Mouse (Mus musculus) liver, embryonic 13.5 days (tissue): Measurements from ENCODE around the gene Nrg3. TPM values are rescaled to one million over a fixed set of nuclear protein-coding genes. Genes with fewer than 3 reads are reported as not detected.

Source experiments
- ATAC-seq: fragments of 200-750 bp; cut with Nextera tagmentation; 2 replicates; pipeline ENCODE4 v1.8.0; 2017; ENCODE audit warnings: low read depth, mild to moderate bottlenecking, moderate number of reproducible peaks, moderate library complexity
- DNase-seq: peaks from one replicate; pipeline ENCODE4 v3.0.0; 2022
- H3K27ac ChIP-seq: fragments of 300-500 bp; sonication (generic); 2 replicates; pipeline ENCODE4 v1.5.1; 2015; ENCODE audit warnings: moderate library complexity, mild to moderate bottlenecking, inconsistent platforms
- H3K27me3 ChIP-seq: fragments of 300-500 bp; sonication (generic); 2 replicates; pipeline ENCODE4 v1.6.1; 2015; ENCODE audit warnings: mild to moderate bottlenecking, inconsistent platforms
- H3K36me3 ChIP-seq: fragments of 300-500 bp; sonication (generic); 2 replicates; pipeline ENCODE4 v1.6.1; 2015; ENCODE audit warnings: mild to moderate bottlenecking, inconsistent platforms
- H3K4me1 ChIP-seq: fragments of 300-500 bp; sonication (generic); replicated peaks from 2 replicates; pipeline ENCODE4 v1.6.1; 2015; ENCODE audit warnings: inconsistent platforms
- H3K4me2 ChIP-seq: fragments of 300-500 bp; sonication (generic); 2 replicates; pipeline ENCODE4 v1.6.1; 2015; ENCODE audit warnings: inconsistent platforms, mild to moderate bottlenecking, moderate library complexity
- H3K4me3 ChIP-seq: fragments of 300-500 bp; sonication (generic); replicated peaks from 2 replicates; pipeline ENCODE4 v1.5.1; 2015; ENCODE audit warnings: mild to moderate bottlenecking, inconsistent platforms
- H3K9ac ChIP-seq: fragments of 300-500 bp; sonication (generic); 2 replicates; pipeline ENCODE4 v1.6.1; 2015; ENCODE audit warnings: mild to moderate bottlenecking, inconsistent platforms
- H3K9me3 ChIP-seq: fragments of 300-500 bp; sonication (generic); replicated peaks from 2 replicates; pipeline ENCODE4 v1.6.1; 2016; ENCODE audit warnings: inconsistent platforms
- WGBS: fragments of 180-500 bp; shearing (Covaris S2); methylation state at CpG from one replicate; pipeline ENCODE4 v1.1.7; 2015; ENCODE audit not compliant: insufficient replicate concordance; 5-methylcytosine and 5-hydroxymethylcytosine counted together
- polyA plus RNA-seq: library from polyadenylated mRNA; unstranded; fragments of >200 nt; fragmentation: Nextera tagmentation; extraction: Ambion mirVana; gene quantifications from 2 replicates; pipeline ENCODE4 v1.2.1, GENCODE M21; 2015

Gene Nrg3
- polyA plus RNA-seq: not detected in 2 replicates

DNA sequence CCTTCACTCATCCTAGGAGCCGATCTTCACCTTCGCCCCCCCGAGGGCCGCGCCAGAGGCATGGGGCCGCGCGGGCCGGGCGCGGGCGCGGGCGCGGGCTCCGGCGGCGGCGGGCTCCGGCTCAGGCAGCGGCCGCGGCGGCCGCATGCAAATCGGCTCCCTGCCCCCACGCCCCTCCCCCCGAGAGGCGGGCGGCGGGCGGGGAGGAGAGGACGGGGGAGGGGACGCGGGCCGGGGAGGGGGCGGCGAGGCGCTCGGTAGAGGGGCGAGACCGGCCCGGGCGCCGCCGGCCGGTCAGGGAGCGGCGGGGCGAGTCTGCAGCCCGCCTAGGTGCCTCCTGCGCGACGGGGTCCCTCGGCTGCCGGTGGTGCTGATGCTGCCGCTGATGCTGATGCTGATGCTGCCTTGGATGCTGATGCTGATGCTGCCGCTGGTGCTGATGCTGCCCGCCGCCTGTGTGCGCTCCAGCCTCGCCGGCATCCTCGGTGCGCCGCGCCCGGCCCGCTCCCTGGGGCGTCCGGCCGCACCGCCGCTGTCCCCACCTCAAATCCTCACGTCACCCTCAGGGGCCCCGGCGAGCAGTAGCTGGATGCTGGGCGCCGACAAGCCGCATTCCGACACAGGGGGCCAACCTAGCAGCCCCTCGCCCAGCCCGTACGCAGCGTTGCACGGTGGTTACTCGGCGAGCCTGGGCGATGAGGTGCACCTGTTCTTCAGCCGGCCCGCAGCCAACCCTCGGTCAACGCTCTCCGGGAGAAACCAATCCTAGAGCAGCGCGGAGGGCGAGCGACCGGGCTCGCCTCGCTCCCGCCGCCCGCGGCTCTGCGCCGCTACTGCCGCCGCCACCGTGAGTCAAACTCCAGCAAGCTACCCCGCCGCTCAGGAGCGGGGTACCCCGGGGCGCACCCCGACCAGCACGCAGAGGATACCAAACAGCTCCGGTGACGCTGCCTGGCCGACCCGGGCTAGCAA is at the start of gene Nrg3:
Nrg3 (minus strand) TSS at position 299 of the 972 bp plus-strand sequence.
- 2% methylated on average over 74 of the region's 121 CpGs for WGBS
- H3K27me3 ChIP-seq: peaks cover 64% of the 10 kb centered on the region

DNA sequence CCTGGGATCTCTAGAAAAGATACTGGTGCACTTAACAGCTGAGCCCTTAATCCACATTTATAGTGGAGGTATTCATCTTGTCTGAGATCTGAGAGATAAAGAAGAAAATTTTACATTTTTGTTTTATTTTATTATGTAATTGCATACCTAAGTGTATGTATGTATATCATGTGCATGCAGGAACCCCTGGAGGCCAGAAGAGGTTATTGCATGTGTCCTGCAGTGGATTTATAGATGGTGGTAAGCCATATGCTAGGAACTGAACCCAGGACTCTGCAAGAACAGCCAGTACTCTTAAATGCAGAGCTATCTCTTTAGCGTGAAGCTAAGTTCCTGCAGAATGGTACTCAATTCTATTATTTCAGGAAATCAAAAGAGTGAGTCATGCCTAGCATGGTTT is 36.1 kb upstream of the Nrg3 start:
- Histone ChIP-seq H3K27ac (no peak overlapping the region), H3K4me1 (no peaks in the 10 kb centered on the region), H3K4me2 (no peak overlapping the region), H3K9me3 (no peaks in the 10 kb centered on the region), H3K4me3 (no peak overlapping the region), H3K27me3 (no peaks in the 10 kb centered on the region), H3K36me3 (no peaks in the 10 kb centered on the region), H3K9ac (no peak overlapping the region)
- no peak for DNase-seq
- WGBS: 65% methylated on average over 1 of the region's 1 CpGs
- no peak for ATAC-seq

More for the DNA sequence above, at the start of gene Nrg3:
- DNase-seq (no peak), ATAC-seq (no peak)
- no peaks in the 10 kb centered on the region for H3K9me3 ChIP-seq
- H3K9ac ChIP-seq: no peak within 1 kb of the TSS
- no peaks in the 10 kb centered on the region for H3K4me1 ChIP-seq
- peak within 1 kb of the TSS; percentile 35 for H3K4me3 ChIP-seq
- H3K4me2 ChIP-seq: peak within 1 kb of the TSS; percentile 53
- no peak within 1 kb of the TSS for H3K27ac ChIP-seq
- H3K36me3 ChIP-seq: no peaks in the 10 kb centered on the region

- no peak for ATAC-seq
- Histone ChIP-seq H3K4me2 (no peak overlapping the region), H3K27ac (no peak overlapping the region), H3K27me3 (peaks cover 64% of the 10 kb centered on the region), H3K4me1 (no peaks in the 10 kb centered on the region), H3K9me3 (no peaks in the 10 kb centered on the region), H3K9ac (no peak overlapping the region), H3K4me3 (0 out of 2 replicates have a peak overlapping the region, but pooled peaks have one; percentile 35), H3K36me3 (no peaks in the 10 kb centered on the region)
- WGBS: 5% methylated on average over 27 of the region's 27 CpGs
- DNase-seq: no peak
Observed at GRCm38 (mm10) chr14:39473771-39474211, 903 bp upstream of the Nrg3 start.

DNA sequence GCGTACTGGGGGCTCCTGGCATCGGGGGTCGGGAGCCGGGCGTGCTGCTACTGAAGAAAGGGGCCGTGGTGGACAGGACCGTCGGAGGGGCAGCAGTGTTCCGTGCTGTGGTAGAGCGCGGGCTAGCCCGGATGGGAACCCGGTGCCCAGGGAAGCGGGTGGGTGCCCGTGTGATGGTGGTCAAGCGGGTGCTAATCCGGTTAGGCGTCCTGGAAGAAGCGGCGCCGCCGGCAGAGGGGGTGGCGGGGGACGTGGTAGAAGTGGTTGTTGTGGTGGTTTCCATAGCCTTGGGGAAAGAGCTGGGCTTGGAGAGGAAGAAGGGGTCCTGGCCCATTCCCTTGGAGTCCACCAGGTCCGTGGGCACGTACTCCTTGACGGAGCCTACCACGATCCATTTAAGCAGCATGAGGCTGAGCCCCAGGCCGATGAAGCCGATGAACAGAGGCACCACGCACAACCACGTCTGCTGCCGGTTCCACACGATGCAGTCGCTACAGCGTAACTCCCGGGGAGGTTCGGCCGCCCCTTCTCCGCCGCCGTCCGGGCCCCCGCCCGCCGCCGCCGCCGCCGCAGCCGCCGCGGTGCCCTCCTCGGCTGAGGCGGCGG is 639 bp downstream of the Nrg3 start:
- no peak for DNase-seq
- WGBS: 6% methylated on average over 40 of the region's 56 CpGs
- H3K36me3 ChIP-seq: no peaks in the 10 kb centered on the region
- H3K9me3 ChIP-seq: no peaks in the 10 kb centered on the region
- H3K4me3 ChIP-seq: peak overlapping the region; percentile 35
- H3K4me2 ChIP-seq: peak overlapping the region; percentile 53
- H3K27me3 ChIP-seq: peaks cover 64% of the 10 kb centered on the region
- no peak overlapping the region for H3K27ac ChIP-seq
- H3K4me1 ChIP-seq: no peaks in the 10 kb centered on the region
- H3K9ac ChIP-seq: no peak overlapping the region
- no peak for ATAC-seq

DNA sequence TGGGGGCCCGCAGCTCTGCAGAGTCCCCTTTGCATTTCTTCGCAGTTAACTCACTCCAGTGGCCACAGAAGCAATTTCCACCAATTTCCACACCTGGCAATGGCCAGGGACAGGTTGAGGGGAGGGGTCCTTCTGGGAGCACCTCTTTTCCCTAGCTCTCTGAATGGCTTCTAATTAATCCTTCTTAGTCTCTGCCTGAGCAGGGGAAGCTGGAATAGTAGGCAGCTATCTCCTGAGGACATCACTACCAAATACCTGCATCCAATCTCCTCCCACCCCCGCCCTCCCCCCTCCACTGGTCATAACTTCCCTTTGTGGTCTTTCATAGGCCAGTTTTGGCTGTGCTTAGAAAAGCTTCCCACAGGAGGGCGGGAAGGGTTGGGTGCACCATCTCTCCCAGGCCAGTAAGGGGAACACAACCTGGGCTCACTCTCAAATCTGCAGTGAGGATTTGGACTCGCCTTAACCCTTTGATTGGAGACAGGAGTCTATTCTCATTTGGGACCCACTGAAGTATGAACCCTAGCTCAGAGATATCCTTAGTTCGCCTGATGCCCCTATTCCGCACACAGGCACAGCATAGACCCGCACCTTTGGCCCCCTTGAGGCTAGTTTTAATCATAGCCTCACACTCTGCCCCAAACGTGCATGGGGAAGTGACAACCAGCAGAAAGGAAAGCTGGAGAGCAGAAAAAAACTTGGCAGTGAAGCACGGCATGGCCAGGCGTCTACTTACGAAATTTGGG is 1.5 kb downstream of the Nrg3 start:
- H3K9me3 ChIP-seq: no peaks in the 10 kb centered on the region
- H3K27me3 ChIP-seq: peaks cover 64% of the 10 kb centered on the region
- H3K9ac ChIP-seq: no peak overlapping the region
- no peak overlapping the region for H3K27ac ChIP-seq
- WGBS: 10% methylated on average over 12 of the region's 12 CpGs
- no peak overlapping the region for H3K4me3 ChIP-seq
- DNase-seq (no peak), ATAC-seq (no peak)
- H3K4me1 ChIP-seq: no peaks in the 10 kb centered on the region
- no peak overlapping the region for H3K4me2 ChIP-seq
- H3K36me3 ChIP-seq: no peaks in the 10 kb centered on the region

DNA sequence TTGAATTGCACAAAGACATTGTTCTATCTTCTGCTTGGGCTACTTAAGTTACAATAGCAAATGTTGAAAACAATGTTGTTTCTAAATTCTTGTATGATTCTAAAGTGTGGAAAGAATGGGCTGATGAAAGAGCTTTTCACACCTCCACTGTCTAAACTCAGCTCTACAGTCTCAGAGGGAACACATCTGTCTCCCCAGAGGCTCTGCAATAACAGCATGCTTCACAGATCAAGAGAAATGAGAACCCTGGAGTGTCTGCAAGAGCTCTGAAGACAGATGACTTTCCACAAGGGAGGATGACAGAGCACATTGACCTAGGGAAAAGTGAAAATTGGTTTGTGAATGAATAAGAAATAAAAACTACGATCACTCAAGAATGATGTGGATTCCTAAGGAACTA is 27.4 kb downstream of the Nrg3 start:
- Histone ChIP-seq H3K36me3 (no peaks in the 10 kb centered on the region), H3K4me3 (no peak overlapping the region), H3K4me2 (no peak overlapping the region), H3K9ac (no peak overlapping the region), H3K27ac (no peak overlapping the region), H3K9me3 (no peaks in the 10 kb centered on the region), H3K4me1 (no peaks in the 10 kb centered on the region), H3K27me3 (no peaks in the 10 kb centered on the region)
- ATAC-seq: no peak
- DNase-seq: no peak
- WGBS: 43% methylated on average over 1 of the region's 1 CpGs

- no peak for ATAC-seq
- 49% methylated on average over 5 of the region's 5 CpGs for WGBS
- no peaks in the 10 kb centered on the region for H3K27me3 ChIP-seq
- H3K4me1 ChIP-seq: no peaks in the 10 kb centered on the region
- H3K4me2 ChIP-seq: no peak overlapping the region
- no peak overlapping the region for H3K9ac ChIP-seq
- H3K4me3 ChIP-seq: no peak overlapping the region
- H3K9me3 ChIP-seq: no peaks in the 10 kb centered on the region
- H3K36me3 ChIP-seq: no peaks in the 10 kb centered on the region
- H3K27ac ChIP-seq: no peak overlapping the region
- no peak for DNase-seq
Observed at GRCm38 (mm10) chr14:39428503-39428902, 44.4 kb downstream of the Nrg3 start.

DNA sequence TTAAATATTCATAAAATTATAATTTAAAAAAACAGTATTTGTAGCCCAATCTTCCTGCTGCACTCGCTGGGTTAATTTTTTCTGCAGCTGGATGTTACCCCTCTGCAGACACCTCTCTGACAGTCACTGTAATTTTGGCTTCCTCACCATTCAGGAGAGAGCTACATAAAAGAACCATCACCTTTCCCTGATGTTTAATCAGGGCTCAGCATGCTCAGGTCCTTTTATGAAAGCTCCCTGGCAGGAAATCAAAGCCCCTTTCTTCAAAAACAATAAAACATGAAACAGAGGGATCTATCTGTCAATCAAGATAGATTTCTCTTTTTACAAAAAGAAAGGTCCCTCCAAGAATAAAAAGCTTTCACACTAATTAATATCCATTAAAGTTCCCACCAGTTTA is 51.0 kb downstream of the Nrg3 start:
- H3K9ac ChIP-seq: no peak overlapping the region
- H3K4me2 ChIP-seq: no peak overlapping the region
- ATAC-seq (no peak), DNase-seq (no peak)
- no peak overlapping the region for H3K4me3 ChIP-seq
- H3K27me3 ChIP-seq: no peaks in the 10 kb centered on the region
- H3K36me3 ChIP-seq: no peaks in the 10 kb centered on the region
- no peak overlapping the region for H3K27ac ChIP-seq
- no peaks in the 10 kb centered on the region for H3K9me3 ChIP-seq
- no peaks in the 10 kb centered on the region for H3K4me1 ChIP-seq
- 55% methylated on average over 1 of the region's 1 CpGs for WGBS

DNA sequence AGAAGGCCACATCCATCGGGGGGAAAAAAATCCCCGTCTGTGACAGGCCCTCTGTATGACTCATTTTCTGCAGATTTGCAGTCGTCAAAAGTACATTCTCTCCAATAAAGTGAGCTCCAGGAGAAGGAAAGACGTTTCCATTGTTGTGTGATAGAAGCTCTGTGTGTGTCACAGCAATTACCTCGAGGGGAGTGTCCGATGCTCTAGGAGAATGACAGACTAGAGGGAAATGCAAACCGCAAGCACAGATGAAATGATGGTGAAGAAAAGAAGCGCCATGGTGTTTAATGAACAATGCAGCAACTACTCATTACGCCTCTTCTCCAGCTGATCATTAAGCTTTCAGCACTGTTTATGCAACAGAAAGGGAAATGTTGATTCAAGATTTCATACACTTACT is 59.6 kb downstream of the Nrg3 start:
- no peak overlapping the region for H3K9ac ChIP-seq
- ATAC-seq (no peak), DNase-seq (no peak)
- H3K9me3 ChIP-seq: no peaks in the 10 kb centered on the region
- H3K27ac ChIP-seq: no peak overlapping the region
- H3K27me3 ChIP-seq: no peaks in the 10 kb centered on the region
- no peaks in the 10 kb centered on the region for H3K4me1 ChIP-seq
- H3K4me3 ChIP-seq: no peak overlapping the region
- H3K36me3 ChIP-seq: no peaks in the 10 kb centered on the region
- WGBS: 56% methylated on average over 9 of the region's 9 CpGs
- no peak overlapping the region for H3K4me2 ChIP-seq

DNA sequence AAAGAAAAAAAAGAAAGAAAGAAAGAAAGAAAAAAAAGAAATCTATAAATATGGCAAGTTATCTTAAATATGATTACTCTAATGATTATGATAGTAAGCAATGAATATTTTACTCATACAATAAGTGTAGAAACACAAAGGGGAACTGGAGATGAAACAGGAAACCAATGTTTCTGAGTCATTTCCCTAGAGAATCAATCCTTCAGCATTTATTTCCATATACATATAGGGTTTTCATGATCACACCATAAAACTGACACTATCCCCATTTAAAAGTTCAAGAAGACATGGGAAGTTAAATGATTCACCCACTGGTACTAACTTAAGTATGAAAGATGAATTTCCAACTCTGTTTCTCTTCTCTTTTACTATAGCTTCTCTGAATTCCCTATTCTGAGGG is 86.0 kb downstream of the Nrg3 start:
- H3K9me3 ChIP-seq: no peaks in the 10 kb centered on the region
- no peak overlapping the region for H3K4me2 ChIP-seq
- no peak for DNase-seq
- H3K9ac ChIP-seq: no peak overlapping the region
- H3K4me1 ChIP-seq: no peaks in the 10 kb centered on the region
- H3K4me3 ChIP-seq: no peak overlapping the region
- H3K36me3 ChIP-seq: no peaks in the 10 kb centered on the region
- ATAC-seq: no peak
- no peak overlapping the region for H3K27ac ChIP-seq
- no peaks in the 10 kb centered on the region for H3K27me3 ChIP-seq

DNA sequence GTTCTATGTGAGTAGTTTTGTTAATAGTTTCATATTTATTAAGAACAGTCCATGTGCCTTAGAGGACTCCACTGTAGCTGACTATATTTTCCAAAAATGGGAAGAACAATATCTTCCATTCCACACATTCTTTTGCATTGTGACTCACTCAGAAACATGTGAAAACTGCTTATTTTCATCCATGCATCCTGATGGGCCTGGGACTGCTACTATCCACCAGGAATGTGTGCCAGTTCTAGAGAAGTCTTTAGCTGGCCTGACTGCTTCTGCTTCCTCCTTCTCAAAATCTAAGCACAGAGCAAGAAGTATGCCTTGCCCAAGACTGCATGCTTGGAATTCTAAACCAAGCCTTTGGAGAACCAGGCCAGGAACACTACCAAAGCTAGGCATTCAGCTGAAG is 91.6 kb downstream of the Nrg3 start:
- H3K27me3 ChIP-seq: no peaks in the 10 kb centered on the region
- no peaks in the 10 kb centered on the region for H3K36me3 ChIP-seq
- DNase-seq: no peak
- H3K4me3 ChIP-seq: no peak overlapping the region
- no peaks in the 10 kb centered on the region for H3K4me1 ChIP-seq
- H3K9me3 ChIP-seq: no peaks in the 10 kb centered on the region
- no peak overlapping the region for H3K27ac ChIP-seq
- no peak overlapping the region for H3K4me2 ChIP-seq
- H3K9ac ChIP-seq: no peak overlapping the region
- ATAC-seq: no peak
